Mouse (Mus musculus) embryonic facial prominence, embryonic 11.5 days (tissue): ENCODE results near the gene Timp3. TPM values are rescaled to one million over a fixed set of nuclear protein-coding genes. Genes with fewer than 3 reads are reported as not detected.
A peak's percentile ranks its signal among the peaks of the same experiment; 100 is the strongest.

Experiments
- ATAC-seq: fragments of 200-750 bp; cut with Nextera tagmentation; replicated peaks from 2 replicates; pipeline ENCODE4 v1.8.0; 2017; ENCODE audit warnings: low read depth; ENCODE audit not compliant: insufficient number of reproducible peaks, low FRiP score, low TSS enrichment
- DNase-seq: peaks from one replicate; pipeline ENCODE4 v3.0.0-alpha.2; 2015; ENCODE audit warnings: low spot score
- H3K27ac ChIP-seq: fragments of 300-500 bp; sonication (generic); replicated peaks from 2 replicates; pipeline ENCODE4 v1.5.1; 2014; ENCODE audit warnings: mild to moderate bottlenecking, low read depth, low read length, control low read depth
- H3K27me3 ChIP-seq: fragments of 300-500 bp; sonication (generic); 2 replicates; pipeline ENCODE4 v1.6.1; 2014; ENCODE audit warnings: mild to moderate bottlenecking, low read length, moderate library complexity, mixed read lengths; ENCODE audit not compliant: control insufficient read depth, insufficient read depth
- H3K36me3 ChIP-seq: fragments of 300-500 bp; sonication (generic); replicated peaks from 2 replicates; pipeline ENCODE4 v1.6.1; 2014; ENCODE audit warnings: low read depth, mild to moderate bottlenecking, low read length, moderate library complexity, mixed read lengths; ENCODE audit not compliant: control insufficient read depth, insufficient read depth
- H3K4me1 ChIP-seq: fragments of 300-500 bp; sonication (generic); 2 replicates; pipeline ENCODE4 v1.6.1; 2014; ENCODE audit warnings: low read length, mixed read lengths; ENCODE audit not compliant: control insufficient read depth, insufficient read depth
- H3K4me2 ChIP-seq: fragments of 300-500 bp; sonication (generic); 2 replicates; pipeline ENCODE4 v1.6.1; 2014; ENCODE audit warnings: low read depth, mild to moderate bottlenecking, control low read depth, low read length, moderate library complexity
- H3K4me3 ChIP-seq: fragments of 300-500 bp; sonication (generic); 2 replicates; pipeline ENCODE4 v1.5.1; 2014; ENCODE audit warnings: low read depth, low read length, control low read depth
- H3K9ac ChIP-seq: fragments of 300-500 bp; sonication (generic); replicated peaks from 2 replicates; pipeline ENCODE4 v1.6.1; 2014; ENCODE audit warnings: mild to moderate bottlenecking, control low read depth, low read length
- H3K9me3 ChIP-seq: fragments of 300-500 bp; sonication (generic); replicated peaks from 2 replicates; pipeline ENCODE4 v1.6.1; 2016; ENCODE audit warnings: mild to moderate bottlenecking, low read length, inconsistent platforms, mixed read lengths; ENCODE audit not compliant: control insufficient read depth
- WGBS: fragments of 180-500 bp; shearing (Covaris S2); extraction: QIAGEN DNeasy Blood & Tissue Kit; methylation state at CpG from one replicate; pipeline ENCODE4 v1.1.7; 2014; 5-methylcytosine and 5-hydroxymethylcytosine counted together
- polyA plus RNA-seq: library from polyadenylated mRNA; unstranded; fragments of >200 nt; fragmentation: Nextera tagmentation; extraction: Ambion mirVana; gene quantifications from 2 replicates; pipeline ENCODE4 v1.2.1, GENCODE M21; 2014

The Timp3 gene
- polyA plus RNA-seq, 1 experiment from 2014 or later = 40.0 TPM

- no peak for ATAC-seq
- Histone ChIP-seq H3K4me3 (peak overlapping the region; percentile 65), H3K9ac (peak overlapping the region; percentile 72; the same call in 1 of the 2 replicates), H3K27me3 (no peaks in the 10 kb centered on the region), H3K27ac (no peak overlapping the region), H3K4me2 (peak overlapping the region; percentile 97), H3K36me3 (no peaks in the 10 kb centered on the region), H3K9me3 (no peaks in the 10 kb centered on the region), H3K4me1 (peaks cover 13% of the 10 kb centered on the region)
- DNase-seq = no peak
- WGBS = 36% methylated on average over 6 of the region's 6 CpGs
Observed at GRCm38 (mm10) chr10:86299795-86300194, 377 bp upstream of the Timp3 start.

- Histone ChIP-seq H3K9me3 (no peaks in the 10 kb centered on the region), H3K4me1 (peaks cover 4% of the 10 kb centered on the region), H3K27me3 (no peaks in the 10 kb centered on the region), H3K27ac (no peak overlapping the region), H3K4me2 (peak overlapping the region; percentile 97), H3K4me3 (peak overlapping the region; percentile 65), H3K36me3 (no peaks in the 10 kb centered on the region), H3K9ac (peak overlapping the region; percentile 72)
- no peak for ATAC-seq
- DNase-seq = no peak
- WGBS = 1% methylated on average over 10 of the region's 10 CpGs
Observed at GRCm38 (mm10) chr10:86301117-86301490, 932 bp downstream of the Timp3 start.

- H3K9me3 ChIP-seq = no peaks in the 10 kb centered on the region
- ATAC-seq (no peak), DNase-seq (no peak)
- H3K4me2 ChIP-seq = peak overlapping the region; percentile 97
- no peak overlapping the region for H3K27ac ChIP-seq
- no peaks in the 10 kb centered on the region for H3K36me3 ChIP-seq
- WGBS = 14% methylated on average over 4 of the region's 4 CpGs
- no peaks in the 10 kb centered on the region for H3K27me3 ChIP-seq
- peak overlapping the region; percentile 72 for H3K9ac ChIP-seq
- H3K4me1 ChIP-seq = peaks cover 4% of the 10 kb centered on the region
- H3K4me3 ChIP-seq = peak overlapping the region; percentile 65
Observed at GRCm38 (mm10) chr10:86301593-86302317, 1.6 kb downstream of the Timp3 start.

GRCm38 (mm10) chr10:86302318-86302648 lies 2.1 kb downstream of the Timp3 start:
- peak overlapping the region; percentile 97 for H3K4me2 ChIP-seq
- no peak for DNase-seq
- no peak overlapping the region for H3K27ac ChIP-seq
- H3K36me3 ChIP-seq = no peaks in the 10 kb centered on the region
- peaks cover 4% of the 10 kb centered on the region for H3K4me1 ChIP-seq
- no peak for ATAC-seq
- 72% methylated on average over 4 of the region's 4 CpGs for WGBS
- no peaks in the 10 kb centered on the region for H3K27me3 ChIP-seq
- H3K9me3 ChIP-seq = no peaks in the 10 kb centered on the region
- H3K4me3 ChIP-seq = peak overlapping the region; percentile 65
- H3K9ac ChIP-seq = peak overlapping the region; percentile 25

GRCm38 (mm10) chr10:86302761-86303494 lies 2.8 kb downstream of the Timp3 start:
- Histone ChIP-seq H3K4me2 (peak overlapping the region; percentile 33), H3K27ac (no peak overlapping the region), H3K36me3 (no peaks in the 10 kb centered on the region), H3K4me3 (peak overlapping the region; percentile 12; the same call in 1 of the 2 replicates), H3K27me3 (no peaks in the 10 kb centered on the region), H3K4me1 (peaks cover 4% of the 10 kb centered on the region), H3K9me3 (no peaks in the 10 kb centered on the region), H3K9ac (0 out of 2 replicates have a peak overlapping the region, but pooled peaks have one; percentile 9)
- WGBS = 26% methylated on average over 8 of the region's 8 CpGs
- no peak for ATAC-seq
- peak; percentile 75 for DNase-seq

- H3K9ac ChIP-seq = no peak overlapping the region
- no peak for DNase-seq
- H3K36me3 ChIP-seq = no peaks in the 10 kb centered on the region
- 68% methylated on average over 2 of the region's 2 CpGs for WGBS
- H3K4me1 ChIP-seq = peaks cover 4% of the 10 kb centered on the region
- H3K9me3 ChIP-seq = no peaks in the 10 kb centered on the region
- H3K27ac ChIP-seq = no peak overlapping the region
- no peak overlapping the region for H3K4me3 ChIP-seq
- no peak overlapping the region for H3K4me2 ChIP-seq
- no peak for ATAC-seq
- H3K27me3 ChIP-seq = no peaks in the 10 kb centered on the region
Observed at GRCm38 (mm10) chr10:86303495-86303876, 3.3 kb downstream of the Timp3 start.

- Histone ChIP-seq H3K4me2 (no peak overlapping the region), H3K9ac (no peak overlapping the region), H3K27ac (no peak overlapping the region), H3K4me3 (no peak overlapping the region), H3K9me3 (no peaks in the 10 kb centered on the region), H3K27me3 (no peaks in the 10 kb centered on the region), H3K36me3 (no peaks in the 10 kb centered on the region), H3K4me1 (peaks cover 4% of the 10 kb centered on the region)
- 4% methylated on average over 2 of the region's 2 CpGs for WGBS
- DNase-seq (no peak), ATAC-seq (no peak)
Observed at GRCm38 (mm10) chr10:86304583-86304982, 4.4 kb downstream of the Timp3 start.

- H3K36me3 ChIP-seq = no peaks in the 10 kb centered on the region
- H3K4me3 ChIP-seq = no peak overlapping the region
- H3K9ac ChIP-seq = no peak overlapping the region
- no peak overlapping the region for H3K27ac ChIP-seq
- ATAC-seq = no peak
- no peak overlapping the region for H3K4me2 ChIP-seq
- no peak for DNase-seq
- H3K9me3 ChIP-seq = no peaks in the 10 kb centered on the region
- WGBS = 88% methylated on average over 4 of the region's 4 CpGs
- H3K27me3 ChIP-seq = no peaks in the 10 kb centered on the region
- H3K4me1 ChIP-seq = peaks cover 4% of the 10 kb centered on the region
Observed at GRCm38 (mm10) chr10:86307235-86307634, 7.1 kb downstream of the Timp3 start.
